Mouse (Mus musculus): ENCODE data around the gene Gm21776.
"Not testable (repeated sequence)": the region's sequence is repeated elsewhere in the genome, so short reads cannot be mapped to it uniquely, and the experiment has no call there.

The Gm21776 gene

GRCm38 (mm10) chrY:76378362-76378761 is at the start of gene Gm21776:
TSS of gene Gm21776 (plus strand) at chrY:76378662.
- not testable (repeated sequence) for DNase-seq (ENCODE audit: low spot score)
